Mouse (Mus musculus) kidney, adult 2 months (tissue): ENCODE measurements at regions not wholly inside any gene's neighbourhood (a gene's known extent, or its start where the extent isn't known, plus 50 kb on each side); places are given as distances from the start of the nearest gene placed in this dataset.

Experiments
- CTCF ChIP-seq: fragments of 200-500 bp; conservative IDR thresholded peaks from 2 replicates; pipeline ENCODE4 v1.5.1; 2011; ENCODE audit warnings: low read depth, mild to moderate bottlenecking, control low read depth, low read length, moderate library complexity, mixed read lengths; ENCODE audit not compliant: insufficient read depth, insufficient read length
- POLR2A ChIP-seq: fragments of 200-500 bp; IDR thresholded peaks from one replicate; pipeline ENCODE4 v1.6.1; 2011; ENCODE audit warnings: low read depth, low read length, control low read depth

- TF ChIP-seq POLR2A (no peak), CTCF (no peak)
These were observed 240.6 kb downstream of the Mycn start for GRCm38 (mm10) chr12:12701060-12701667.
